Mouse (Mus musculus): ENCODE results near the gene Slc25a26. TPM values are rescaled to one million over a fixed set of nuclear protein-coding genes. Genes with fewer than 3 reads are reported as not detected.

The Slc25a26 gene
- 7.8 and 8.2 TPM in 2 replicates for polyA plus RNA-seq (2015; fragmentation: Nextera tagmentation; extraction: Ambion mirVana)

DNA sequence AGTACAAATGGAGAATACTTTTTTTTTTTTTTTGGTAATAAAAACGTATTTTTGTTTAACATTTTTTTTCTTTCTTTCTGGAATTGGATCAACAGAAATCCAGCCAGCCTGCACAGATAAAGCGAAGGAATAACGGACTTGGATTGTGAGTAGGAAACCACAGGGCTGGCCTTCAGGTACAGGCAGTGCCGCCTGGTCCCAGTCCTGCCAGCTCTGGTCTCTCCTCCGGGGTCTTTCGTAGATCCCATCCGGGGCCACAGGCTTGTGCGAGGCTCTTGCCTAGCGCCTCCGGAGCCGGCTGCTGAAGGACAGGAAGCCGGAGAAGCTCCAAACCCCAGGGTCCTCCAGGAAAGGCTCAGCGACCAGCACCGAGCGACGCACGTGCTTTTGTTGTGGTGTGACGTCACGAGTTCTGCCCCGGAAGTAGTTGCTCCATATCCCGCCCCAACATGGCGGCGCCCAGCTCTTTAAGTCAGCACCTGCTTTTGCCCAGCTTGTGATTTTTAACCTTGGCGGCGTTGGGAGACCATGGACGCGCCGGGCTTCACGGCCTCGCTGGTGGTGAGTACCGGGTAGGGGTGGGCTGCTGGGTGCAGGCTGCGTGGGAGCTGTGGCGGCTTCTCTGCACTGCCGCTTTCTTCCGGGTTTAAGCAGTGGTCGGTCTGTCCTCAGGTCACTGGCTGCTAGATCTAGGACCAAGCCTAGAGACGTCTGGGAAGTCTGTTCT lies at the start of gene Slc25a26:
Gene Slc25a26, plus strand, starts transcription at position 435 of the 727 bp plus-strand sequence.
- H3K4me2 ChIP-seq: peak within 1 kb of the TSS; percentile 89
- ATAC-seq (ENCODE audit: insufficient number of reproducible peaks, low FRiP score, low TSS enrichment, low read depth): peak; percentile 85; the same call in 1 of the 2 replicates
- no peaks in the 10 kb centered on the region for H3K36me3 ChIP-seq
- under 1% methylated on average over 37 of the region's 37 CpGs for WGBS
- no peaks in the 10 kb centered on the region for H3K9me3 ChIP-seq
- peak within 1 kb of the TSS; percentile 65 for H3K27ac ChIP-seq
- H3K4me3 ChIP-seq: peak within 1 kb of the TSS; percentile 82
- H3K4me1 ChIP-seq: peaks cover 14% of the 10 kb centered on the region; the same call in 1 of the 2 replicates
- H3K27me3 ChIP-seq: no peaks in the 10 kb centered on the region
- peak within 1 kb of the TSS; percentile 61 for H3K9ac ChIP-seq

DNA sequence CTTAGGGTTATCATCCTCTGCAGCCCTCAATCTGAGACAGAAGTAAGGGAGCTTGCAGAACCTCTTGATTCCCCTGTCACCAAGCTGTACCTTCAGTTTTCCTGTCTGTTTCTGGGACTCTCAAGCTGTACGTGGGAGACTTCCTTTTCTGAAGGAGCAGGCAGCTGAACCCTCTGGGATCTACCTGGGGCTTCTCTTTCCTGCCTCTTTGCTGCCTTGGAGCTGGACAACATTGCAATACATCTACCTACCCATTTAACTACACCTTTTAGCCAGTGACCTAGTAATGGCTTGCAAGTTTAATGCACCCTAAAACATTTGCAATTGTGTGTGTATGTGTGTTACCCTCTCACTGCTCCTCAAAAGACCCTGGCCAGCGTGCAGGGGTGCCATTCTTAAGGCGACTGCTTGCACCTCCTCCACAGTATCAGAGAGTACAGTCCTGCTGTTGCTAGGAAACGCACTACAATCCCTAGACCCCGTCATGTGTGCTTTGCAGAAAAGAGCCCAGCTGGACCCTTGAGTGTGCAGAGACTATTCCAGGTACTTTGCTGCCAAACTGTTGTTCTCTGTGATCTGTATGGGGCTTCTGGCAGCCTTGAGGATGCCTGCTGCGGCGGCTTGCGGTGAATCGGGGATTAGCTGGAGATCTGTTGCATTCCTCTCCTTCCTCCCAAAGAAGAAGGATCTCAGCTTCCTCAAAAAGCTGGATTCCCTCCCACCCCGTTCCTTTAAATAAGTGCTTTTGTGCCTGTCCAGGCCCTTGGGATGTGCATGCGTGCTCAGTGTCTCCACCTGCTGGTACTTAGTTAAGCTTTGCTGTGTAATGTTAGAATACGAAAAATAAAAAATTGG lies 35.9 kb upstream of the Slc25a26 start:
- Histone ChIP-seq H3K4me1 (peaks cover 4% of the 10 kb centered on the region; the same call in 1 of the 2 replicates), H3K9me3 (no peaks in the 10 kb centered on the region), H3K36me3 (no peaks in the 10 kb centered on the region), H3K4me3 (no peak overlapping the region), H3K27me3 (no peaks in the 10 kb centered on the region), H3K4me2 (peak overlapping the region; percentile 35), H3K9ac (no peak overlapping the region), H3K27ac (no peak overlapping the region)
- WGBS: 19% methylated on average over 12 of the region's 12 CpGs
- peak; percentile 58; the same call in 1 of the 2 replicates for ATAC-seq (ENCODE audit: insufficient number of reproducible peaks, low FRiP score, low TSS enrichment, low read depth)

DNA sequence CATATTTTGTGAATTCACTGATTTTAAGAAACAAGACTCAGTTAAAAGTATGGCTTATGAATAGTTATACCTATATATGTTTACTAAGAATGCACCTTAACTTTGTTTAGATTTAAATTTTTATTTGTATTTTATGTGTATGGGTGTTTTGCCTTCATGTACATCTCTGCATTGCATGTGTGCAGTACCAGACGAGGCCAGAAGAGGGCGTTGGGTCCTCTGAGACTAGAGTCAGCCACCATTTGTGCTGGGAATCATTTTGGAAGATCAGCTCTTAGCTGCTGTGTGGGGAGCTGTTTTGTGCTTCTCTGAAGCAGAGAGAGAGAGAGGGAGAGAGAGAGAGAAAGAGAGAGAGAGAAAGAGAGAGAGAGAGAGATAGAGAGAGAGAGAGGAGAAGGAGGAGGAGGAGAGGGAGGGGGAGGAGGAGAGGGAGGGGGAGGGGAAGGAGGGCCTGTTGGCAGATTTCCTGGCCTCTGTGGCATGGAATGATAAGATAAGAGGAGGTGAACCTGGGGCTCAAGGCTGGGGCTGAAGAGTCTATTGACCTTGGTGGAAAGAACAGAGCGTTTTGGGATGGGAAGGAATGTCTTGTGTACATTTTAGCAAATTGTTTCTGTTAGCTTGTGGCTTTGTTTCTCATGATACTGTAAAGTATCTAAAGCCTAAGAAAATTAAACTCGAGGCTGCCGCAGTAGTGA lies 33.5 kb upstream of the Slc25a26 start:
- Histone ChIP-seq H3K27ac (no peak overlapping the region), H3K4me1 (peaks cover 4% of the 10 kb centered on the region; the same call in 1 of the 2 replicates), H3K9me3 (no peaks in the 10 kb centered on the region), H3K36me3 (no peaks in the 10 kb centered on the region), H3K27me3 (no peaks in the 10 kb centered on the region), H3K9ac (no peak overlapping the region), H3K4me3 (no peak overlapping the region), H3K4me2 (no peak overlapping the region)
- no peak for ATAC-seq (ENCODE audit: insufficient number of reproducible peaks, low FRiP score, low TSS enrichment, low read depth)
- 57% methylated on average over 5 of the region's 5 CpGs for WGBS

DNA sequence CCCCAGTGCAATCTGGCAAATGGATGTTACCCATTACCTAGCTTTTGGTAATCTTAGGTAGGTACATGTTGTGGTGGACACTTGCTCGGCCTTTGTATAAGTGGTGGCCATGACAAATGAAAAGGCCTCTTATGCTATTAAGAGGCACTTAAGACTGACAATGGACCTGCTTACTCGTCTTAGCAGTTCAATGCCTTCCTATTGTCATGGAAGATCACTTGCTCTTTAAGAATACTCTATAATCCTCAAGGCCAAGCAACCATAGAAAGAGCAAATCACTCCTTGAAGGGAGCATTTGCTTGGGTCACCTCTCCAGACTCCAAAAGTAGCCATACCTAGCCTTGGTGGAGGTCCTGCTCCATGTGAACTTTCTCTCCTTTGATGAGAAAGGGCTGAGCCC lies 7.4 kb upstream of the Slc25a26 start:
- Histone ChIP-seq H3K9ac (no peak overlapping the region), H3K4me1 (no peaks in the 10 kb centered on the region), H3K27me3 (no peaks in the 10 kb centered on the region), H3K27ac (no peak overlapping the region), H3K4me3 (no peak overlapping the region), H3K36me3 (no peaks in the 10 kb centered on the region), H3K4me2 (no peak overlapping the region), H3K9me3 (no peaks in the 10 kb centered on the region)
- no peak for ATAC-seq (ENCODE audit: insufficient number of reproducible peaks, low FRiP score, low TSS enrichment, low read depth)
- WGBS: 65% methylated on average over 2 of the region's 2 CpGs

- 68% methylated on average over 6 of the region's 6 CpGs for WGBS
- Histone ChIP-seq H3K9me3 (no peaks in the 10 kb centered on the region), H3K4me3 (no peak overlapping the region), H3K36me3 (0 out of 2 replicates have a peak, but pooled peaks cover 2% of the 10 kb centered on the region), H3K9ac (no peak overlapping the region), H3K4me1 (peaks cover 14% of the 10 kb centered on the region; the same call in 1 of the 2 replicates), H3K27me3 (no peaks in the 10 kb centered on the region), H3K4me2 (no peak overlapping the region), H3K27ac (no peak overlapping the region)
- ATAC-seq (ENCODE audit: insufficient number of reproducible peaks, low FRiP score, low TSS enrichment, low read depth): no peak
Observed at GRCm38 (mm10) chr6:94503963-94504362, 3.8 kb downstream of the Slc25a26 start.

GRCm38 (mm10) chr6:94507921-94508320 lies 7.8 kb downstream of the Slc25a26 start:
- Histone ChIP-seq H3K36me3 (peaks cover 2% of the 10 kb centered on the region; the same call in 1 of the 2 replicates), H3K27ac (no peak overlapping the region), H3K9ac (no peak overlapping the region), H3K9me3 (no peaks in the 10 kb centered on the region), H3K4me1 (no peaks in the 10 kb centered on the region), H3K4me3 (no peak overlapping the region), H3K27me3 (no peaks in the 10 kb centered on the region), H3K4me2 (no peak overlapping the region)
- WGBS: 66% methylated on average over 6 of the region's 6 CpGs
- no peak for ATAC-seq (ENCODE audit: insufficient number of reproducible peaks, low FRiP score, low TSS enrichment, low read depth)

- Histone ChIP-seq H3K36me3 (peaks cover 2% of the 10 kb centered on the region; the same call in 1 of the 2 replicates), H3K9ac (no peak overlapping the region), H3K27me3 (no peaks in the 10 kb centered on the region), H3K4me1 (no peaks in the 10 kb centered on the region), H3K27ac (no peak overlapping the region), H3K4me3 (no peak overlapping the region), H3K4me2 (no peak overlapping the region), H3K9me3 (no peaks in the 10 kb centered on the region)
- ATAC-seq (ENCODE audit: insufficient number of reproducible peaks, low FRiP score, low TSS enrichment, low read depth): no peak
- 76% methylated on average over 2 of the region's 2 CpGs for WGBS
Observed at GRCm38 (mm10) chr6:94508807-94509206, 8.7 kb downstream of the Slc25a26 start.

DNA sequence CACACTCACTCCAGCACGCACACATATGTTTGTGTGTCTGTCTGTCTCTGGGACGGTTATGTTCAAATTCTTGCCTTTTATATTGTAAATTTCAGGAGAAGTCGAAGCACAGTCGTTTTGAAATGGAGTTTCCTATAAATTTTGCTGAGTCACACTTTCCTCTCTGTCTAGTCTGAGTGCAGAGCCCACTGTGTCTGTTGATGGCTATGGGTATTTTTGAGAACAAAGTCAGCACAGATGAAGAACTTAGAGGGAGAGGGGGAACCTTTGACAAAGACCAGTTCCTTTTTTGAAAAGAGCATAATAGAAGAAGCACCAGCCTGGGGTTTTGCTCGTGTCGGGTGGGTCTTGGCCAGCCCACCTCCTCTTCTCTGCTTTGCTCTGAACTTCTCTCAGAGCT lies 9.1 kb downstream of the Slc25a26 start:
- H3K9me3 ChIP-seq: no peaks in the 10 kb centered on the region
- no peak overlapping the region for H3K4me2 ChIP-seq
- H3K9ac ChIP-seq: no peak overlapping the region
- peaks cover 2% of the 10 kb centered on the region; the same call in 1 of the 2 replicates for H3K36me3 ChIP-seq
- H3K27me3 ChIP-seq: no peaks in the 10 kb centered on the region
- H3K27ac ChIP-seq: no peak overlapping the region
- ATAC-seq (ENCODE audit: insufficient number of reproducible peaks, low FRiP score, low TSS enrichment, low read depth): no peak
- WGBS: 81% methylated on average over 6 of the region's 6 CpGs
- no peak overlapping the region for H3K4me3 ChIP-seq
- no peaks in the 10 kb centered on the region for H3K4me1 ChIP-seq

- Histone ChIP-seq H3K4me1 (no peaks in the 10 kb centered on the region), H3K27ac (no peak overlapping the region), H3K9me3 (no peaks in the 10 kb centered on the region), H3K9ac (no peak overlapping the region), H3K27me3 (no peaks in the 10 kb centered on the region), H3K36me3 (no peaks in the 10 kb centered on the region), H3K4me3 (no peak overlapping the region), H3K4me2 (no peak overlapping the region)
- WGBS: 91% methylated on average over 6 of the region's 6 CpGs
- ATAC-seq (ENCODE audit: insufficient number of reproducible peaks, low FRiP score, low TSS enrichment, low read depth): no peak
Observed at GRCm38 (mm10) chr6:94518171-94518570, 18.0 kb downstream of the Slc25a26 start.

DNA sequence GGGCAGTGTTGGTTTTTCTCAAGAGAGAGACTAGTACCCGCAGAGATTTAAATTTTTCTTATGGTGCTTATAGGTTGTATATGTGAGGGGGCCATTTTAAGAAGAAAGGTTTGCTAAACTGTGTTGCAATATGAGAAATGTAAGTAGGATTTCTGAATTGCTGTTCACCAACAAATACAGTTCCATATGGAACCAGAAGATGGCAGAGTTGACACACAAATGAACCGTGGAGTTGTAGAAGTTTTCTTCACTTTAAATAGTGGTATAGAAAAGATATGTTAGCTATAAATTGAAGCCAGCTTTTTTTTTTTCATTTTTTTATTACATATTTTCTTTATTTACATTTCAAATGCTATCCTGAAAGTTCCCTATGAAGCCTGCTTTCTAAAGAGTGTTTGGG lies 24.2 kb downstream of the Slc25a26 start:
- no peak for ATAC-seq (ENCODE audit: insufficient number of reproducible peaks, low FRiP score, low TSS enrichment, low read depth)
- H3K9me3 ChIP-seq: no peaks in the 10 kb centered on the region
- no peak overlapping the region for H3K9ac ChIP-seq
- 28% methylated on average over 2 of the region's 2 CpGs for WGBS
- H3K27ac ChIP-seq: no peak overlapping the region
- H3K4me2 ChIP-seq: no peak overlapping the region
- H3K36me3 ChIP-seq: no peaks in the 10 kb centered on the region
- H3K4me1 ChIP-seq: no peaks in the 10 kb centered on the region
- no peaks in the 10 kb centered on the region for H3K27me3 ChIP-seq
- H3K4me3 ChIP-seq: no peak overlapping the region

DNA sequence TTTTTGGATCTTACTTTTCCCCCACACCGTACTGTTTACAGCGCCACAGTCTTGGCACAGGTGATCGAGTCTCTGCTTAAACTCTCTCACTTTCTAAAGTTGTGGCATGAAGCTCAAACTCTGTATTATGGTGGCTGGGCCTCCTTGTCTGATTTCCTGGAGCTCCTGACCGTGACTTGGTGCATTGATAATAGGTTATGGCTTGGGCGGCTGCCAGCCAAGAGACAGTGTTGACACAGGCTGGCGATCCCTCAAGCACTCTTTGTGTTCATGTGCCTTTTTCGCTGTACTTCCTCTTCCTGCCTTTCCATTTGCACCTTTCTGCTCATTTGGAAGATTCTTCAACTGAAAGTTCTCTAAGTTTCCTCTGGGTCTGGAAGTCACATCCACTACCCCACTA lies 30.6 kb downstream of the Slc25a26 start:
- H3K27me3 ChIP-seq: no peaks in the 10 kb centered on the region
- WGBS: 79% methylated on average over 7 of the region's 7 CpGs
- H3K4me1 ChIP-seq: no peaks in the 10 kb centered on the region
- no peak overlapping the region for H3K27ac ChIP-seq
- no peak overlapping the region for H3K9ac ChIP-seq
- H3K4me3 ChIP-seq: no peak overlapping the region
- no peaks in the 10 kb centered on the region for H3K36me3 ChIP-seq
- H3K4me2 ChIP-seq: no peak overlapping the region
- no peak for ATAC-seq (ENCODE audit: insufficient number of reproducible peaks, low FRiP score, low TSS enrichment, low read depth)
- no peaks in the 10 kb centered on the region for H3K9me3 ChIP-seq
